Mouse (Mus musculus) lung, postnatal 25 days (tissue): ENCODE measurements at regions not wholly inside any gene's neighbourhood (a gene's known extent, or its start where the extent isn't known, plus 50 kb on each side); places are given as distances from the start of the nearest gene placed in this dataset.

Experiments
- DNase-seq: peaks from one replicate; pipeline ENCODE4 v3.0.0; 2022; ENCODE audit warnings: low spot score

DNA sequence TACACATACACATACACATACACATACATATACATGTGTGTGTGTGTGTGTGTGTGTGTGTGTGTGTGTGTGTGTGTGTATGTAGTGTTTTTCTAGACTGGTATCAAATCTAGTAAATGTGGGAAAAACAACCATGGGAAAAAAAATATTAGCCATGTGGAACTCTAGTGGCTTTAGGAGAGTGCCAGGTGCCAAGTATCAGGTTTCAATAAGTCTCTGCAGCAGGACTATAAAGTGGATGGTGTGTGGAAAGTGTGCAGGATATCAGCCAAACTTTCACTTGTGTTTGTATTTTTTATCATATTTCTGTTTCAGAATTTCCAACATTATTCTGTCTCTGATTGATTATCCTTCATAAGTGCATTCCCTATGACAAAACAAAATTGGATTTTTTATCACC lies 653.3 kb upstream of the Fam98a start:
- DNase-seq = no peak

DNA sequence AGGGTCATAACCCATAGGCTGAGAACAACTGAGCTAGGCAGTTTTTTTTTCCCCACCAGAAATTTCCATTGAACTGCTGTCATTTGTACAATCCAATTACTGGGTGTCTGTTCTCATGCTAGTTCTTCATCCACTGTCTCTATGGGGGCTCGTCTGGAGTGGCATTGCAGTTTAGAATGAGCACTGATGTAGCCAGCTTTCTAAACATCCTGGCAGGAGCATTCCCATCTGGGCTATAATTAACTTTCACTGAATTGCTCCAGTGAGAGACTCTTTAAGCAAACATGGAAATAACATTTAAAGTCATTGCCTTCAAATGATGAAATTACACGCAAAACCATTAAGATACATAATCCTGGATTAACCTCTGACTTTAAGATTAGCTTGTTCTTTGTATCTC lies 633.1 kb upstream of the Fam98a start:
- DNase-seq = no peak

DNA sequence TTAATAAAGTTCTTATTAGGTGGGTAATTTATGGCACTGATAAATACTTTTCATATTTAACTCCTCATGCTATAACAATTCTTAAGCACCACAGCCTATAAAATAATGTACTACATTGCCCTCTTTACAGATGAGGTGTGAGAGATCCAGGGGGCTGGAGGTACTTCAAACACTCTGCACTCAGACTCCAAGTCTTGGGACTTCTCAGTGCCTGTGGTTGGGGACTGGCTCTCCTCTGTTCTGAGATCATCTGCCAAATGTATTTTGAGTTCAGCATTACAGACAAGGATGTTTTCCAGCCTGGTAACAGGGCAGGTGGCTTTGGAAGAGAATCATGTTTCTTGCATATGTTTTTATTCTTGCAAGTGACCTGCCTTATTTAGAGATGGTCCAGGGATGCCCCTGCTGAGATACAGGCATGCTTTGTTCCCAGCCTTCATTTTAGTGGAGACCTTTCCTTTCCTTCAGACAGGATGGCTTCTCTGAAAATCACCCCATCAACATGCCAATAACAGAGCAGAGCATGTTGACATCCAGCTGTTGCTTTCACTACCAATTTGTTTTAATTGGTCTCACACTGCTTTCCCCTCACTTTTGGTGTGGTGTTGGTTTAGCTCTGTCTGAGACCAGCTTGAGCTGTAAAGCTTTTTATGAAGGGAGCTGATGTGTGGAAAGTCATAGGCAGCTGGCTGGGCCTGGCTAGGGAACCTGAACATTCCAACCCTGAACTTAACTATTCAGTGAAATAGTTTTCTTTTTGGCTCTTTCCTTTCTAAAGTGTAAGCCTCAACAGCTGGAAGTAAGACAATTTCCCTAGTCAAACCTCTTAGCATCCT lies 585.1 kb upstream of the Fam98a start:
- no peak for DNase-seq

DNA sequence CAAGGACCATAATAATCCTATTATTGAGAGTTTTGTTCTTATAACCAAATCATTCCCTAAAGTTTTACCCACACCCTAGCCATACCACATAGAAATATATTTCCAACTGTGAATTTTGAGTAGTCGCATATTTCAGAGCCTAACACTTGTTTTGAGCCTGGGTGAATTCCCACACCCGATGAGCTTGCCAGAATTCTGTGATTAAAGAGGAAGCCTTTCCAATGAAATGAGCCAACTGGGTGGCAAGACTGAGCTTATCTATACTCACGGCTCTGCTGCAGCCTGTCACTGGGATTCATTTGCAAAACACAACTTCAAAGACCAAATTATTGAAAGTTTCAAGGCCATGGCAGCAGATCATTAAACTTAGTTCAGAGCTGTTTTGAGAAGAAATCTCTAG lies 582.3 kb upstream of the Fam98a start:
- DNase-seq = no peak

DNA sequence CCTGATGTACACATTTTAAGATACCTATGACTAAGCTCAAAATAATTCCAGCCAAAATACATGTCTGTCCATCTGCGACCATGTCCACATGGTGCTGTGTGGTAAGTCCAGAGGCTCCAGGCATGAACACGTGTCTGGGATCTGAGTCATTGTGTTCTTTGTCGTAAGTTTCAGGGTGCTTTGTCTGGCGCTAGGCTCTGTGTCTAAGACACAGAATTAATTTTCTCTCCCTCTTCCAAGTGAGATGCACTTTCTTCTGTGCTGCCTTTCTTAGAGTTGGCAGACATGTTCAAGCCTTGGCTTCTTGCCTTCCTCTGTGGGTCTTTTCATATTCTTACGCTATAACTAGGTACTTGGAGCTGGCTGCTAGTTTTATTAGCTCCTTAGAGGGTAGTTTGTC lies 573.5 kb upstream of the Fam98a start:
- no peak for DNase-seq

DNA sequence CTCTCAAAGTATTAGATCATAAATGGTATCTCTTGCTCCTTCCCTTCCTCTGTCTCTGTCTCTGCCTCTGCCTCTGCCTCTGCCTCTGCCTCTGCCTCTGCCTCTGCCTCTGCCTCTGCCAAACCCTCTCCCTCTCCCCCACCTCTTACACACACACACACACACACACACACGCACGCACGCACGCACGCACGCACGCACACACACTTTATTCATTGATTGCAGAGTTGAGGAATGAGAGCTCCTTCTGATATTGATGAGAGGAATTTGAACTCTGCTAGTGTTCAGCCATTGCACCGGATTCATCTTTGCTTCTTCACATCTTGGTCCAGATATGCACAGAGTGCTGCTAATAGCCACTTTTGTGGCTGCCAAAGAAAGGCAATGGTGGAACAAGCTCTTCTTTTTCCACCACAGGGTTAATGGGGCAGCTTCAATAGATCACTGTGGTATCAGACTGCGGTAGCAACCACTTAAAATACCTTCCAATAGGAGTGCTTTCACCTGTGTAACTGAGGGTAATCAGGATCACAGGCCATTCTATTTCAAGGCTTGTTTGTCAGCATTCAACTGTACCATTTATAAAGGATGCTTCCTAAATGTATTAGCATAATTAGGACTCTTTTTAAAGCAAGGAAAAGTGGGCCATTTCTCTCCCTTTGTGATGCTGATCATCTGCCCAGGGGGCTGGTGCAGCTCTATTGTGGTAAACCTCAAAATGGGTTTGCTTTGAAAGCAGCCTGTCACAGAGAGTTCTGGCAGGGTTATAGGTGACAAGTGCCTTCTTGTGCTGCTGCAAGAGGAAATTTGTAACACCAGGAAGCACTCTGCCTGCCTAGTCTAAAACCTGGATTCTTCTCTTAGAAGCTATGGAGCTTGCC lies 559.8 kb upstream of the Fam98a start:
- no peak for DNase-seq

DNA sequence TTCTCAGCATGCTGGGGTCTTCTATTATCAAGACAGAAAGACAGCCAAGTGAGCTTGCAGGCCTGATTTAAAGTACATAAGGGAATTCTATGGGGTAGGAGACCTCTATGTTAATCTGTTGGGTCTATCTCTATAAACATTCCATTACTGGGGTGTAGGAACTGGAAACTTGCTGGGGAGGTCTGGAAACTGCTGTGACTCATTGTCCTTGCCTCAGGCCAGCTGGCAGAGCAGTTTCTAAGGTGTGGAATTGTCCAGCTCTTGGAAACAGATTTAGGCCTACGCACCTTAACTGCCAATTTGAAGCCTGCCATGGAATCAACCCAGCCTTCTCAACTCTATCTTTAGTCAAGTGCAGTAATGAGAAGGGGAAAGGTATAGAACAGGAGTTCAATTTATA lies 559.1 kb upstream of the Fam98a start:
- no peak for DNase-seq

DNA sequence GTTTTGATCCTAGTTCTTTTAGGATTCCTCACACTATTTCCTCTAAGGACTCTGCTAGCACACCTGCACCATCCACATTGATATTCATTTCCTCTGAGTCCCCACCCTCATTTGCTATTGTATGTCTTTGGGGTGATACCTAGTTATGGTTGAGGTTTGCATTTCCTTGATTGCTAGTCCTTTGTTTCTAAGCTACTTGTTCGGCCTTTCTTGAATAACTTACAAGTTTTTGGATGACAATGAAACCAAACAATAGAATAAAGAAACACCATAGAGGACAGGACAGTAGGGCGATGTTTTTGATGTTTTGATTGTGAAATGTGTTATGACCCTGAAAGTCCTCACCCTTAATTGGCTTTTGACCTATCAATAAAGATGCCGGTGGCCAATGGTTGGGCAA lies 531.8 kb upstream of the Fam98a start:
- no peak for DNase-seq

DNA sequence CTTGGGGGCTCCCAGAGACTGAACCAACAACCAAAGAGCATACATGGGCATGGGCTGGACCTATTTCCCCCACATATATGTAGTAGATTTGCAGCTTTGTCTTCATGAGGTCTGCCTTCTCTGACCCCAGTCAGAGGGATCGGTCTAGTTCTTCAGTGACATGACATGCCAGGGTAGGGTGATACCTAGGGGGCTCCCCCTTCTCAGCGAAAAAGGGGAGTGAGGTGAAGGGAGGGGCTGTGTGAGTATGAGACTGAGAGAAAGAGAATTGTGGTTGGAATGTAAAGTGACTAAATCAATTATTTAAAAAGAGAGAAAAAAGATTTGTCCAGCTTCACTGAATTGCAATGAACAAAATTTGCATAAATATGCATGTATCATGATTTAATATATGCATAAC lies 530.0 kb upstream of the Fam98a start:
- no peak for DNase-seq

DNA sequence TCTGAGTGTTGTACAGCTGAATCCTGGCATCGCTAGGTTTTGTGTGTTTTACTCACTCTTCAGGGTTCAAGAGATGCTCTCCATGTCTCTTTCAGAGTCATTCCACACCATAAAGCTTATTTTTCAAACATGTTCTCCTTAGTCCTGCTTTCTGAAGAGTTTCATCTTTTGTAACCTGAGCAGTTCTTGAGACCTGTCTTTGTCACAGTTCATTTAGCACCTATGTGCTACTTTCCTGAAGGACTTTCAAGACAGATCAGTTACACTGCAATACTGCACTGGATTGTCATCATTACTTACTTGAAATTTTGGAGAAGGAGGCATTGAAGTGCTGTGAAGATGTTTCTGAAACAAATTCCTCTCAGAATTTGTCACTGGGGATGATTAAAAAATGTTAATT lies 494.7 kb upstream of the Fam98a start:
- no peak for DNase-seq

DNA sequence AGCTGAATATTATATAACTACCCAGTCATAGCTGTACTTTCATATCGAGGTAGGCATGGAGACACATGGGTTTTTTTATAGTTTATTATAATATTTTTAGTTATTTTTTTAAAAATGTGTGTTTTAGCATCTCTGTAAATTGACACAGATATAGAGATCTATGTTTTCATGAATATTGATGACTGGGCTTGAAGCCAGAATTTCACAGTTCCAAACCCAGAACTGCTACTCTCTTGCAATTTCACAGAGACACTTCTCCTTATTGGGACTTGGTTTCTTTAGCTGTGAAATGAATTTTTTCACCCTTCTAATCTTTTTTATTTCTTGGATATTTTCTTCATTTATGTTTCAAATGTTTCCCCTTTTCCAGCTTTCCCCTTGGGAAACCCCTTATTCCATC lies 481.0 kb upstream of the Fam98a start:
- DNase-seq = no peak

DNA sequence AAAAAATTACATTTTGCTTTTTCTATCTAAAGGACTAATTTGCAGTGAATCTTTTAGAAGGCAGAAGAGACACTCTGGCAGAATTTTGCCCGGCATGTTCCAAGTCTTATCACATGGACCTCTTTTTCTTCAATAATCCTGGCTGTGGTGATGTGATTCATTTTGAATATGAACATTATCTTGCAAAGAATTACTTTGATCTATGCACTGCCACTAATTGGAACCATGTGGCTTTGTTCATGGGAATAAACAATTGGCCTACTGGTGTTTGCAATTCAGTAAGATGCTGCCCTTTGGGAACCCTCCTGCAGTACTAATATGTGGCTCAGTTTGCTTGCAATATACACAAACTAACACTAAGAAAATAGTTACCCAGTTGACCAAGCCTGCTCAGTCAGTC lies 456.3 kb upstream of the Fam98a start:
- DNase-seq = no peak

DNA sequence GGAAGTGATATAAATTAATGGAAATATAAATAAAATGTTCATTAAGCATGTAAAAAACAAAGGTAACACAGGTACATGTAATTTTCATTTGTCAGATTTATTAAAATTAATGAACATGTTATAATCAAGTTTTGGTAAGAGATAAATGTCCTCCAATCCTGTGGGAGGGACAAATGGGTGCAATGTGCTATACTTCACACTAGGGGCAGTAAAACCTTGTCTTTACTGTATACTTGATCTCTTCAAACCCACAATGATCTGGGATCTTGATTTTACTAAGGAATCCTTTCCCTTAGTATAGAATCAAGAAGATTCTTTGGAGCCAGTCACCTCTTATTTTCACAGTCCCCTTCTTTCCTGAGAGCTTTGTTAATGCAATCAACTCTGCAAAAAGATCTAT lies 451.1 kb upstream of the Fam98a start:
- DNase-seq = no peak

DNA sequence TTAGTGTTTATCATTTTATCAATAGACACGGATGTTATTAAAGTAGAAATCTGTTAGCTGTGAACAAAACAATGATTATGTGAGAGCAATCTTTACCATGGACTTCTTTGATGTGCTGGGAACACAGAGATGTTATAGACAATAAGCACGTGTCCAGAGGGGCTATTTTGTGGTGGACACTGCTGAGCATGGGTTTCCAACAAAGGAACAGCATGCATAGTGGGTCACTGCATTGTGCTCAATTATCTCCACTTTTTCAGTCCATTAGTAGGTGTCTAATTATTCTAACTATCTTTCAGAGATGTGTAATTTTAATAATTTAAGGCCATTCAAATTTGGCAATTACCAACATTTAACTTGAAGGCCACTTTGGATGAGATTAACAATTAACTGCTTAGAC lies 409.6 kb upstream of the Fam98a start:
- no peak for DNase-seq

DNA sequence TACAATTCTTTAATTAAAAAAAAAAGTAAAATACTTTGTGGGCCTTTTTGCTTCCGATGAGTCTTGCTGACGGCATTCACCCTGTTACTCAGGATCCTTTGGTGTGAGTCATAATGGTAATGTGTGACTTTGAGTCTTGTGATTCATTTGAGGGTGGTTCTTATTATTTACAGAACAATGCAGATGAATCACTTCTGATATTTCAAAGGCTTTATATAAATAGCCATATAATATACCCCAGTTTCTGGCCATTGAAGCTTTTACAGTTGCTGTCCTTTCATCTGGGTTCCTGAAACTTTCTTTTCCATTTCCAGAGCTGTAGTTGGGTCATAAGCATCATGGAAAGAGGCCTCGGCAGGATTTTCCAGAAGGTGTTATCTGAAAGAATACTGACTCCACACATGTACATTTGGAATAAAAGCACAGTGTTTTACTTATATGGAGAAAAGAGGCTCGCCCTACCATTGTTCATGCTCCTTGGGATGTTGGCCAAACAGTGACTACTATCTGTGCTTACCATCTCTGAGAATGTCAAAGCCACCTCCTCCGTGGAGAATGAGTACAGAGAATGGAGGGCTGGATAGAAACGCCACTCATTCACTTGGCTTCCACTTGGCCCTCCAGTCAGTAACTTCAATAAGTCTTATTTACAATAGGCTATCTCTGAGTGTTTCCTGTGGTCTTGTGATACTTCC lies 385.1 kb upstream of the Fam98a start:
- DNase-seq = no peak

DNA sequence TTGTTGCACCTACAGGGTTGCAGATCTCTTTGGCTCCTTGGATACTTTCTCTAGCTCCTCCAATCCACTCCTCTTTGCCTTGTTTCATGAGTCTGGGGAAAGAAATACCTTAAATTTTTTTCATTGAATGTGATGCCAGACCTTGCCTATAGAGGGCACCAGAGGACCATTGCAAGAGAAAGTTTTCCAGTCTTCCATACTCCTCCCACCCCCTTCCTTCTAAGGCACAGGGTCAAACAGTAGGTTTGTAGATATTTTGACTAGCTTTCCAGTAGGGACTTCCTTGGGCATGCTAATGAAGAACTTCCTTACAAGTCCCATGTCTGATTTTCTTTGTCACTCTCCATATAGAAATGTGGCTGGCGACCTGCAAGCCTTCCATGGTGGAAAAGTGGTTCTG lies 379.3 kb upstream of the Fam98a start:
- no peak for DNase-seq

DNA sequence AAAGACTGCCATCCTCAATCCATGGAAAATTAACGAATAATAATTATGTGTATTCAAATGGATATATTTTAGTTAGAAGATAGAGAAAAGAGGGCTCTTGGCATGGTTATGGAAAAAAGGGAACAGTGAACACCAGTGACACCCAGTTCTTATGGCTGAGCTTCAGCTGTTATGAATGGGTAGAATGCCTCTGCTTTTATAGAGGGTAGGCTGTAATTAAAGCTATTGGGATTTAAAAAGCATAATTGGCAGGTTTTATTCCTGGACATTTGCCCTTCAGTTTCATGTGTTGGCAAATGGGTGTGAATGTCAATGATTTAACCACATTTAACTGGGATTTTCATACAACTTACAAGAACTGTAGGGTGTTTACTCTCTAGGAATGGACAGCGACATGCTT lies 368.5 kb upstream of the Fam98a start:
- DNase-seq = no peak

DNA sequence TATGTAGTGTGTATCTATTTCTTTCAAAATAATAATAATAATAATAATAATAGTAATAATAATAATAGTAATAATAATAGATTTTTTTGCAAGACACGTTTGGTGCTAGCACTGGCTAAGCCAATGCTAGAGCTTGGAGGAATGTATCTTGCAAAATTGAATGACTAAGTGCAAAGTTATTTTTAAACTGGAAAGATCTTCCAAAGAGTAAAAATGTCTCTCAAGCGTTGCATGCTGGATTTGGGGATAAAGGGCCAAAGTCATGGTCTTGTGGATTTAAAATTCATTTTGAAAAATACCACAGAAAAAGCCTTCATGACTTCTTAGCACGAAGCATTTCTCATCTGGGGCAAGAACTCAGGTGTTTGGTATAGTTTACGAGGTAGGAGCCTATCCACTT lies 365.3 kb upstream of the Fam98a start:
- no peak for DNase-seq

DNA sequence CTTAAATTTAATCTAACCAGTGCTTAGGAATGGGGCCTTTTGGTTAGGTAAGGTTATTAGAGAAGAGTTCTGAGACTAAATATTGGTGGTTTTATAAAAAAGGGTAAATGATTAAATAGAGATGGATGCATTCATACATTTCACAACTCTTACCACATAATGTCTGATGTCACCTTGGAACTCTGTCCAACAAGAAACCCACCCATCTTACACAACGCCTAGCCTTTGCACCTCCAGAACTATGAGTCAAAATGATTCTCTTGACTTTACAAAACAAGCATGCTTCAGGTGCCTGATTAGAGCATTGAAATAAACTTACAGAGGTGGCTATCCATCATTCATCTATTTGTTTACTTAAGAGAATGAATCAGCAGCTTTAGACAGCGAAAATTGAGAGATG lies 364.8 kb upstream of the Fam98a start:
- DNase-seq = no peak

DNA sequence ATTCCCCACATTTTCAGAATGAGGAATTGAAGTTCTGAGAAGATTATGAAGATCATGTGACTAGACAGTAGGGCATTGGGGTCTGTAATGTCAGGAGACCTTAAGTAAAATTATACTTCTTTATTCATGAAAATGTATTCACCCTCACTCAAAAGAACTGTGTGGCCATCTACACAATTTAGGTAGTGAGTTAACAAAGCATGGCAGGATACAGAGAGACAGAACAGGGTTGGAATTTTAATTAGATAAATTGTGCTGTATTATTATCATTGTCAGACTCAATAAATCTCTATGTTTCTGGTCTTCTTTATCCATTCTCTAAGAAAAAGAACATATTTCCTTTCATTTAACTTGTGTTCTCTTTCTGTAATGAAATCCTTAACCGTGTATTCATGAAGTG lies 363.5 kb upstream of the Fam98a start:
- no peak for DNase-seq

DNA sequence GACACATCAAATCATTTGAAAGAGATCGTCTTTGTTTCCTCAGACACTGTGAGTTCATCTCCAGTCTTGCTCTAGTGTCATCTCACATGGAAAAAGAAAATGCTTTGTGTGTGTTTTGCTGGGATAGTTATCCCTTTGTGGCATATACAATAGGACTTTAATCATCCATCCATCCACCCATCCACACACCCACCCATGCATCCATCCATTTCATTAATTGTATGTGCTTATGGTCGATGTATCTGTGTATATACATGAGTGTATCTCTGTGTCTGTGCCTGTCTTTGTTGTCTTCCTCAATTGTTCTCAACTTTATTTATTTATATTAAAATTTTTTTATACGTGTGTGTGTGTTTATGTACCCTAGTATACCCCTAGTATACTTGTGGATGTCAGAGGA lies 355.3 kb upstream of the Fam98a start:
- DNase-seq = no peak

DNA sequence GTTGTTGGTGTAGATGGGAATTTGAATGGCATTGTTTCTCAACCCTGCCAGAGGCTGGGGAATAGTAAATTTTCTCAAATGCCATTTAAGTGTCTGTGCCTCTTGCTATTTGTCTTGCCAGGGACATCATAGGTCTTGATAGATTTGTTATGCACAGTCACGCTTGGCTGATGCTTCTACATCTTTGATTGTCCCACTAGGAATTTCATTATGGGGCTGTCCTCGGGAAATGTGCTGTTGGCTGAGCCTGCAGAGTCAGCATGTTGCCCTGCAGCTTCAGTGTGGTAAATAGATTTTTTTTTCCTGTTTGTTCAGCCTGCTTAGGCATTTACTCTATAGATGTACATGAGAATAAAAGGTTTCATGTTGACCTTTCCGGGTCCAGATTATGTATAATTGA lies 354.9 kb upstream of the Fam98a start:
- no peak for DNase-seq

DNA sequence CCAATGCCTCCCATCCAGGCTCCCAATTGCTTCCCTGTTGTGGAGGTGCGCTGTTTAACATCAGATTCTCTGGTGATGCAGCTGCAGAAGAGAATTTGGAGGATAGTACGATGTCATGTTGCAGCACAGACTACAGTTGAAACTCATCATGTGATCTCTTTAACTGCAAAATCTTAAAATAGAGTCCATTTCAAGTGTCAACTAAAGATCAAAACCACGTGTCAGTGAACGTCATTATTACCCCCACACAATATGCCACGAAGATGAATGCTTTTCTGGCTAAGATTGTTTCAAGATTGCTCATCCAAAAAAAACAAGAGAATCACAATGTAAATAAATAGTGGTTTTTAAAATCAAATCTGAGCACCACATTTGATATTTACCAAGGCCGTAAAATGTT lies 343.7 kb upstream of the Fam98a start:
- DNase-seq = no peak
